Mouse (Mus musculus): Measurements from ENCODE around the gene Tmem236. TPM values are rescaled to one million over a fixed set of nuclear protein-coding genes. Genes with fewer than 3 reads are reported as not detected.

Tmem236 gene
- 0.22 TPM in 1 of 4 replicates, not detected in the others for total RNA-seq (2023; ENCODE audit: inconsistent age)

GRCm38 (mm10) chr2:14174334-14174733, at the start of gene Tmem236:
Gene Tmem236 (plus strand): TSS chr2:14174523.

GRCm38 (mm10) chr2:14229149-14229548, 54.8 kb downstream of the Tmem236 start, which contains the start of gene Mrc1:
Gene Mrc1 (plus strand): TSS chr2:14229392.

Other genes starting within 250 kb of the Tmem236 start
- gene Hacd1, start 118.4 kb upstream of the Tmem236 start, total RNA-seq (2023; ENCODE audit: inconsistent age) = not detected in 4 replicates
- 29.6 to 37.1 TPM (median 35.2 TPM) in 4 replicates for gene Stam, start 100.4 kb upstream of the Tmem236 start, total RNA-seq (2023; ENCODE audit: inconsistent age)
- gene Mrc1, start 54.9 kb downstream of the Tmem236 start, total RNA-seq (2023; ENCODE audit: inconsistent age) = 3.1 to 4.8 TPM (median 4.6 TPM) in 4 replicates
- not detected in 4 replicates for gene Slc39a12, start 213.8 kb downstream of the Tmem236 start, total RNA-seq (2023; ENCODE audit: inconsistent age)

Measured in B cell, adult (primary cell).